Mouse (Mus musculus): ENCODE data around the gene Ptcd3.

DNA sequence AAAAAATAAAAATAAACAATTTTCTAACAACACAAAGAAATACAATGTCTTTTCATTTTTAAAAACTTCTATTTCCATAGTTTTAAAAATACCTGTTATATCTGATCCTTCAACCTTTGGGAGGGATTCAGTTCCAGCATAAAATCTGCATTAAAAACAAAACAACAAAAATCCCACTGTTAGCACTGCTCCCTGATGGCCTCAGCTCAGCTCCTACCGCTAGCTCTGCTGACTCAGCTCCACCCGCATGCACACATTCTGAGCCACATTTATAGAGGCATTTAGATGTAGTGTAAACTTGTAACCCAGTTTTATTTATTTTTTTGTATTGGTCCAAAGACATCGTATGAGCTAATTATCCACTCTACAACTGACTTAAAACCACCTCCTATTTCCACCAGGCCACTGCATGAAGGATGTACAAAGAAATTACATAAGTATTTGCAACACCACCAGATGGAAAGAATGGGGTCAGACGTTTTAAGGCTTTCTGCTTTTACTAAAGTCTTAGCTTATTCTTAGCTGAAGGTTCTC lies 781 bp downstream of the Ptcd3 start:
- no peak for TF ChIP-seq POLR2A (IDR thresholded peaks at IDR 0.05; ENCODE audit: low read depth, low read length)
- no peak for TF ChIP-seq CTCF (IDR thresholded peaks at IDR 0.05; ENCODE audit: extremely low read depth, insufficient read length, insufficient replicate concordance, low read depth, low read length)

Data from small intestine, adult 2 months (tissue).